Mouse (Mus musculus): ENCODE measurements around the gene Hras.

- TF ChIP-seq POLR2A (IDR thresholded peaks at IDR 0.05; ENCODE audit: insufficient read depth, low read depth, low read length) (no peak), CTCF (IDR thresholded peaks at IDR 0.05; ENCODE audit: insufficient read depth, low read depth, low read length) (no peak)
These were observed 36.8 kb upstream of the Hras start for GRCm38 (mm10) chr7:141230570-141230969.
